Mouse (Mus musculus): ENCODE results near the gene Cst9. TPM values are rescaled to one million over a fixed set of nuclear protein-coding genes. Genes with fewer than 3 reads are reported as not detected.

The Cst9 gene
- not detected in 2 replicates for total RNA-seq (2021)
- long read RNA-seq: 0 reads

GRCm38 (mm10) chr2:148834912-148835311, at the start of gene Cst9:
Cst9 (plus strand) TSS chr2:148835147.
- DNase-seq: no peak

GRCm38 (mm10) chr2:148789142-148789541, 45.8 kb upstream of the Cst9 start, which contains the start of gene Cst12:
Cst12 (plus strand) TSS chr2:148789361.
- DNase-seq: no peak

- DNase-seq: no peak
Observed at GRCm38 (mm10) chr2:148798485-148798884, 36.5 kb upstream of the Cst9 start, which contains the start of gene Cst8. Cst8 (plus strand) TSS chr2:148798785.

GRCm38 (mm10) chr2:148801491-148801921, 33.4 kb upstream of the Cst9 start:
- no peak for DNase-seq

GRCm38 (mm10) chr2:148806696-148807095, 28.3 kb upstream of the Cst9 start:
- no peak for DNase-seq

GRCm38 (mm10) chr2:148819909-148820308, 15.0 kb upstream of the Cst9 start, which contains the start of gene Cst13:
Cst13 (plus strand) TSS chr2:148820081.
- DNase-seq: no peak

GRCm38 (mm10) chr2:148825986-148826385, 9.0 kb upstream of the Cst9 start:
- DNase-seq: no peak

- DNase-seq: no peak
Observed at GRCm38 (mm10) chr2:148838075-148838777, 3.3 kb downstream of the Cst9 start.

GRCm38 (mm10) chr2:148839224-148839623, 4.3 kb downstream of the Cst9 start:
- DNase-seq: no peak

GRCm38 (mm10) chr2:148851116-148851906, 16.4 kb downstream of the Cst9 start:
- peak; percentile 58 for DNase-seq

- DNase-seq: no peak
Observed at GRCm38 (mm10) chr2:148856630-148857400, 21.9 kb downstream of the Cst9 start.

GRCm38 (mm10) chr2:148857506-148857905, 22.6 kb downstream of the Cst9 start:
- no peak for DNase-seq

- DNase-seq: no peak
Observed at GRCm38 (mm10) chr2:148860993-148861392, 26.0 kb downstream of the Cst9 start.

- DNase-seq: no peak
Observed at GRCm38 (mm10) chr2:148861693-148862092, 26.7 kb downstream of the Cst9 start.

GRCm38 (mm10) chr2:148864966-148865365, 30.0 kb downstream of the Cst9 start, which contains the start of gene 9230104L09Rik:
9230104L09Rik (minus strand) TSS chr2:148865038.
- DNase-seq: no peak

- no peak for DNase-seq
Observed at GRCm38 (mm10) chr2:148868959-148869358, 34.0 kb downstream of the Cst9 start.

- no peak for DNase-seq
Observed at GRCm38 (mm10) chr2:148870526-148870925, 35.6 kb downstream of the Cst9 start.

GRCm38 (mm10) chr2:148872860-148873259, 37.9 kb downstream of the Cst9 start:
- no peak for DNase-seq

GRCm38 (mm10) chr2:148874224-148874616, 39.3 kb downstream of the Cst9 start:
- DNase-seq: no peak

- peak; percentile 13 for DNase-seq
Observed at GRCm38 (mm10) chr2:148874617-148875334, 39.8 kb downstream of the Cst9 start.

GRCm38 (mm10) chr2:148875335-148875811, 40.4 kb downstream of the Cst9 start, which contains the start of gene Cst3:
Cst3 (minus strand) TSS chr2:148875692.
- peak; percentile 93 for DNase-seq

Data from adrenal gland, postnatal 25 days (tissue).